ENCODE assay signal across 26 mouse cellular contexts in the genomic region with DNA sequence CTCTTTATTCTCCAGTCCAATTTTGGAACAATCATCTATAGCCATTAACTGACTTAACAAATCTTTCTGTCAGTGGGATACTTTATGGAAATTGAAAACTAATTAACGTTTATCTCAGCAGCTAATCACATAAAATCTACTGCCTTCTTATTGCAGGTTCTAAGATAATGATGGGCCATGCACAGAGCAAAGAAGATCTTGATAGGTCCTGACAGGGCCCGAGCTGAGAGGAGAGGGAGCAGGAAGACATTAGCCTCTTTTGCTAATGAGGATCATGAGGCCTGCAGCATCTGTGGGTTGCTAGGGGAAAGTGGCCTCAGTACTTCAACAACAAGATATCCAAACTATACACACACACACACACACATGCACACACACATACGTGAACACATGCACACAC.
"Had no signal": no experiment of that assay in that cellular context is flagged by ENCODE, and none has a peak within 500 bp of the region (broad histone marks: within the 10 kb centered on the region; RNA-seq: fewer than 3 reads in every experiment).

No protein-coding gene starts in this region.

- DNase-seq: gastrocnemius, adult 2 months; gastrocnemius, postnatal 10 days; gastrocnemius, postnatal 25 days; heart, adult 18-20 months; heart, postnatal 10 days; heart, postnatal 4 days; kidney, adult 18-20 months; kidney, adult 8-10 months; kidney, postnatal 10 days; kidney, postnatal 25 days; kidney, postnatal 4 days had no signal

- H3K4me3 ChIP-seq: gastrocnemius, adult 2 months; heart, embryonic 10.5 days; heart, embryonic 12.5 days; hindbrain, embryonic 10.5 days; hindbrain, embryonic 12.5 days; intestine, embryonic 15.5 days; layer of hippocampus, adult 2 months; left cerebral cortex, adult 2 months; limb, embryonic 10.5 days; limb, embryonic 12.5 days; liver, embryonic 12.5 days had no signal

- H3K4me2 ChIP-seq: heart, embryonic 12.5 days; hindbrain, embryonic 12.5 days; hindbrain, embryonic 14.5 days; intestine, embryonic 15.5 days; limb, embryonic 12.5 days; liver, embryonic 12.5 days had no signal

- H3K27me3 ChIP-seq: heart, embryonic 12.5 days; hindbrain, embryonic 12.5 days; intestine, embryonic 15.5 days; limb, embryonic 12.5 days; liver, embryonic 12.5 days had no signal

- H3K9me3 ChIP-seq: heart, embryonic 10.5 days; hindbrain, embryonic 12.5 days; intestine, embryonic 15.5 days; limb, embryonic 10.5 days; limb, embryonic 12.5 days; liver, embryonic 12.5 days had no signal

- H3K27ac ChIP-seq: gastrocnemius, adult 2 months; heart, embryonic 10.5 days; hindbrain, embryonic 10.5 days; hindbrain, embryonic 12.5 days; hindbrain, embryonic 14.5 days; intestine, embryonic 15.5 days; layer of hippocampus, adult 2 months; left cerebral cortex, adult 2 months; limb, embryonic 10.5 days; limb, embryonic 12.5 days; liver, embryonic 12.5 days; liver, embryonic 14.5 days had no signal

- H3K9ac ChIP-seq: heart, embryonic 12.5 days; hindbrain, embryonic 12.5 days; hindbrain, embryonic 14.5 days; intestine, embryonic 15.5 days; limb, embryonic 12.5 days; liver, embryonic 12.5 days; liver, embryonic 14.5 days had no signal

- H3K4me1 ChIP-seq: heart, embryonic 10.5 days; heart, embryonic 12.5 days; intestine, embryonic 15.5 days; limb, embryonic 10.5 days; limb, embryonic 12.5 days; liver, embryonic 12.5 days had no signal

- H3K36me3 ChIP-seq: heart, embryonic 10.5 days; heart, embryonic 12.5 days; hindbrain, embryonic 10.5 days; hindbrain, embryonic 12.5 days; intestine, embryonic 15.5 days; limb, embryonic 10.5 days; limb, embryonic 12.5 days; liver, embryonic 12.5 days had no signal

- ATAC-seq: hindbrain, embryonic 16.5 days; inflammation-experienced regulatory T-cells, adult 6 months; intestine, embryonic 15.5 days; intestine, postnatal 0 days; liver, embryonic 12.5 days had no signal
